Mouse (Mus musculus) bone marrow, adult 2 months (tissue): ENCODE data around the gene Arhgap23. TPM values are rescaled to one million over a fixed set of nuclear protein-coding genes. Genes with fewer than 3 reads are reported as not detected.

ENCODE experiments used
- H3K27ac ChIP-seq: fragments of 200-500 bp; 2 replicates; pipeline ENCODE4 v1.5.1; 2012; ENCODE audit warnings: low read depth, mild to moderate bottlenecking, control low read depth, inconsistent platforms, low read length; ENCODE audit not compliant: control insufficient read depth, poor library complexity, insufficient read depth
- H3K4me1 ChIP-seq: fragments of 200-500 bp; 2 replicates; pipeline ENCODE4 v1.6.1; 2011; ENCODE audit warnings: low read length; ENCODE audit not compliant: control insufficient read depth, insufficient read depth
- H3K4me3 ChIP-seq: fragments of 200-500 bp; replicated peaks from 2 replicates; pipeline ENCODE3; 2011; ENCODE audit warnings: mild to moderate bottlenecking, low read depth, low read length, control low read depth; ENCODE audit not compliant: control insufficient read depth
- CTCF ChIP-seq: fragments of 200-500 bp; IDR thresholded peaks from 2 replicates; pipeline ENCODE4 v1.5.1; 2011; ENCODE audit warnings: low read length, control low read depth; ENCODE audit not compliant: control insufficient read depth, insufficient read depth
- POLR2A ChIP-seq: fragments of 200-500 bp; IDR thresholded peaks from 2 replicates; pipeline ENCODE4 v1.6.1; 2011; ENCODE audit warnings: low read depth, mild to moderate bottlenecking, control low read depth, low read length, borderline replicate concordance; ENCODE audit not compliant: control insufficient read depth
- WGBS: fragments of 180-500 bp; shearing (Covaris S2); methylation state at CpG from one replicate; pipeline ENCODE4 v1.1.7; 2018; 5-methylcytosine and 5-hydroxymethylcytosine counted together
- polyA plus RNA-seq: library from polyadenylated mRNA; stranded (reverse); fragments of >200 nt; gene quantifications from 2 replicates; pipeline ENCODE4 v1.2.4, GENCODE M21; 2011; ENCODE audit warnings: low replicate concordance; ENCODE audit not compliant: missing spikeins, insufficient read depth, insufficient read length

Gene Arhgap23
- polyA plus RNA-seq, 1 experiment: 39.9 TPM

- TF ChIP-seq CTCF (no peak), POLR2A (no peak)
- no peak overlapping the region for H3K27ac ChIP-seq
- 33% methylated on average over 5 of the region's 5 CpGs for WGBS
- H3K4me3 ChIP-seq: no peak overlapping the region
- H3K4me1 ChIP-seq: no peaks in the 10 kb centered on the region; the same call in 1 of the 2 replicates
Observed at GRCm38 (mm10) chr11:97535660-97536059, 120.3 kb downstream of the Arhgap23 start.

DNA sequence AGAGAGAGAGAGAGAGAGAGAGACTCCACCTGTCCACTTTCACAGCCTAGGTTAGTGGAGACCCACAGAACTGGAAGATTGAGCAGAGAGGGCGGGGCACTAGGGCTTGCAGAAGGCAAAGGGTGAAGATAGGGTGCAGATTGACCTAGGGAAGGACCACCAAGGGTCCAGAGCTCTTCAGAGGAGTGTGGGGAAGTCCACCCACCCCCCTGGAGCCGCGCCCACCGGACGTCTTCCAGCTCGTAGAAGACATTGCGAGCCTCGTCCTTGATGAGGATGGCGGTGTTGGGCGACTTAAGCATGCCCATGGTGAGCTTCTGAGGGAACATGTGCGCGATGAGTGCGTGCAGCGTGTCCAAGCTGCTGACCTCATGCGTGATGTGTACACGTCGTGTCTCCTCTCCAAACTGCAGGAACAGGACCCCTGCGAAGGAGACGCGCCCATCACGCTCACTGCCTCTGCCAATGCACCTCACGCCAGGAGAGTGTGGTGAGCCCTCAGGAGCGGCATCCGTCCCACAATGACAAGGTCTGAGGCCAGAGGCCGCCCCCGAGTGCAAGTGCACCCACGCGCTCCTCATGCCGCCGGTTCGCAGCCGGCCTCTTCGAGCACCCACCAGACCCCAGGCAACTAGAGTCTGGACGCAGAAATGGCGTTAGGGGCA, 120.9 kb downstream of the Arhgap23 start:
- H3K27ac ChIP-seq: no peak overlapping the region
- H3K4me1 ChIP-seq: no peaks in the 10 kb centered on the region; the same call in 1 of the 2 replicates
- no peak overlapping the region for H3K4me3 ChIP-seq
- WGBS: 11% methylated on average over 35 of the region's 35 CpGs
- TF ChIP-seq POLR2A: no peak
- no peak for TF ChIP-seq CTCF

DNA sequence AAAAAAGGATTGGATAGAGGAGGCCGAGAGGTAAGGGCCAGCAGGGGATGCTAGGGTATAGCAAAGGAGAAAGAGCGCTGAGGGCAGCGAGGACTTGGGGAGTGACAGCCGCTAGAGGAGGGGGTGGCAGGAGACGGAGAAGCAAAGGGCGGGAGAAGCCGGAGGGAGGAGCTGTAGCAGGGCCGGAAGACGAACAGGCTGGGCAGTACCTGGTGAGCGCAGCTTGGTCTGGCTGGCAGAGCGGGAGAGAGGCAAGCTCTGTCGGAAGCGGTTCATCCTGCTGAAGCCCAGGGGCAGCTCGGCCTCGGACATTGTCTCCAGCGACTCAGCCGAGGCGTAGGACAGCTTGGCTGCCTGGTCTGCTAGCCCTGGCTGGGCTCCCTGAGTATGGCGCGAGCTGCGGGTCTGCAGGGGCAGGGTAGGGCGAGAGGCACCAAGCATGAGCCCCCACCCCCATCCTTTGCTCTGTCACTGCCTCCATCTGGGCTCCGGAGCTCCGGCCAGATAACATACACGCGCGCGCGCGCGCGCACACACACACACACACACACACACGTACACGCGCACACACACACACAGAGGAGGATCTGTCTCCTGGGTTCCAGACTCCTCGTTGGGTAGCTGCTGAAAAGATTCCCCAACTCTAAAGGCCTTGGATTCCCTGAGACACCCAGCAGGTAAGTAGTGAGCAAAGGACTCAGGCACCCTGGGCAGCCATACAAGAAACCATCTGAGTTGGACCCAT, 121.7 kb downstream of the Arhgap23 start:
- Histone ChIP-seq H3K4me3 (no peak overlapping the region), H3K27ac (no peak overlapping the region), H3K4me1 (no peaks in the 10 kb centered on the region; the same call in 1 of the 2 replicates)
- 4% methylated on average over 36 of the region's 36 CpGs for WGBS
- no peak for TF ChIP-seq CTCF
- TF ChIP-seq POLR2A: no peak

GRCm38 (mm10) chr11:97537580-97538089, 122.3 kb downstream of the Arhgap23 start:
- TF ChIP-seq POLR2A (no peak), CTCF (no peak)
- Histone ChIP-seq H3K27ac (no peak overlapping the region), H3K4me1 (no peaks in the 10 kb centered on the region; the same call in 1 of the 2 replicates), H3K4me3 (no peak overlapping the region)
- 62% methylated on average over 12 of the region's 12 CpGs for WGBS

DNA sequence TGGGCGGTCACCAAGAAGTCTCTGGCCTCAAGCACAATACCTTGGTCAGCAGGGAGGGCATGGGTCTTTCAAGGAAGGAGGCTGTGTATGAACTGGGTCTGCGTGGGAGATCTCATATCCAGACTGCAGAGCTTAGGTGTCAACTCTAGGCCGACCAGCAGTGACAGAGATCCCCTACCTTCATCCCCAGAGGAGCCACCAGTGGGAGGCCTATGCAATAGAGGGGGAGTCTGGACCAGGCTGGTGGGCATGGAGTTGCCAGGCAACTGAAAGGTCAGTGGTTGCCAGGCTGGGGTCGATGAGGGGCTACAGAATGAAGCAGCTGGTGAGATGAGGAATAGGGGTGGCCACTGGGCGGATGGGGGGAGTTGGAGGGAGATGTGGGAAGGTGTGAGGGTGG, 124.3 kb downstream of the Arhgap23 start:
- no peak overlapping the region for H3K4me3 ChIP-seq

GRCm38 (mm10) chr11:97540136-97540535, 124.8 kb downstream of the Arhgap23 start:
- H3K4me1 ChIP-seq: no peaks in the 10 kb centered on the region
- no peak overlapping the region for H3K4me3 ChIP-seq
- H3K27ac ChIP-seq: no peak overlapping the region
- TF ChIP-seq CTCF (no peak), POLR2A (no peak)
- WGBS: 8% methylated on average over 3 of the region's 3 CpGs

More for the DNA sequence above, 124.3 kb downstream of the Arhgap23 start:
- H3K27ac ChIP-seq: no peak overlapping the region
- no peak for TF ChIP-seq CTCF
- no peak for TF ChIP-seq POLR2A
- no peaks in the 10 kb centered on the region for H3K4me1 ChIP-seq
- 62% methylated on average over 5 of the region's 5 CpGs for WGBS

- Histone ChIP-seq H3K27ac (no peak overlapping the region), H3K4me3 (no peak overlapping the region), H3K4me1 (no peaks in the 10 kb centered on the region)
- TF ChIP-seq POLR2A (no peak), CTCF (no peak)
- 12% methylated on average over 3 of the region's 3 CpGs for WGBS
Observed at GRCm38 (mm10) chr11:97540604-97541003, 125.3 kb downstream of the Arhgap23 start.

DNA sequence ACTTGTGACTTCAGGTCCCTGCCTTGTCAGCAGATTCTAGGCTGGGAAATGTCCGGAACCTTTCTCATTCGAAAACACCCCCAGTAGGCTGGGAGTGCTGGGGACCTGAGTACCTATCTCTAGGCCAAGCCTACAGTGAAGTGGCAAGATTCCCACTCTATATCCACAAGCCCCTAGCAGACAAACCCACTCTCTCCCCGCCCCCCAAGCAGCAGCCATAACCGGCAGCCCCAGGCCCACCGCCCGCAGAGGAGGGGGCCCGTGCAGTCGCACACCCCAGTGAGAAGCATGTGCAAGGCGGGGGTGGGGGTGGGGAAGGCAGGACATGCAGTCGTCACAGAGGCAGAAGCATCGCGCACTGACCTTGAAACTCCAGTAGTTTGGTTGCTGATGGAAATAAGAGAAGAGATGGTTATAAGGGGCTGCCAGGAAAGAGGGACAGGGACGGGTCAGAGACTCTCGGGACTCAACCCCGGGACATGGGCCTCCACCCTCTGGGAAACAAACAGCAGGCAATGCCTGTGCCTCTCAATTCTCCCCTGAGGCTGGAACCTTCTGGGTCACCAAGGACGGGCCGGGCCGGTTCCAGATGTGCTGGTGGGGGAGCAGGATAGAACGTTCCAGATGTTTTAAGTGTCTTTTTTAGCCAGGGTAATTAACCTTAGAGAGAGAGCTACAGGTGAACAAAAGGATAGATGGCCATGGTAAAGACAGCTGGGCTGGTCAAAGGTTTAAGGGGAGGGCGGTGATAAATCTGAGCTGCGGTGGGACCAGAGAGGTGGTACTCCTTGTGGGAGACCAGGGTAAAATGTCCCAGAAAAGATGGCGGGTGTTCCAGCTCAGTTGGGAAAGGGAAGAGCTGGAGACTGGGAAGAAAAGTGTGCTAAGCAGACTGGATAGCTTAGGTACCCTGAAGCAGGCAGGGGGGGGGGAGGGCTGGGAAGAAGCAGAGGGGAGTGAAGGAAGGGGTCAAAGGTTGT, 127.1 kb downstream of the Arhgap23 start:
- Histone ChIP-seq H3K4me1 (no peaks in the 10 kb centered on the region), H3K4me3 (no peak overlapping the region), H3K27ac (no peak overlapping the region)
- 84% methylated on average over 22 of the region's 22 CpGs for whole genome bisulfite sequencing
- TF ChIP-seq CTCF: no peak
- TF ChIP-seq POLR2A: no peak
